Mouse (Mus musculus): Measurements from ENCODE around the gene Lmod3. TPM values are rescaled to one million over a fixed set of nuclear protein-coding genes. Genes with fewer than 3 reads are reported as not detected.

Gene Lmod3
- total RNA-seq, 2 experiments from 2014 or later: 106 to 144 TPM

GRCm38 (mm10) chr6:97208406-97208805 lies 44.2 kb downstream of the Lmod3 start:
- intact Hi-C loops (cut with DNase I; ENCODE audit: low total_unique reads): no loop called here
- no peak for DNase-seq

GRCm38 (mm10) chr6:97207085-97207484 lies 45.5 kb downstream of the Lmod3 start:
- intact Hi-C loops (cut with DNase I; ENCODE audit: low total_unique reads): no loop called here
- no peak for DNase-seq

- intact Hi-C loops (cut with DNase I; ENCODE audit: low total_unique reads): no loop called here
- DNase-seq: peak; percentile 100
These were observed 47.1 kb downstream of the Lmod3 start, which contains the start of gene Uba3 for GRCm38 (mm10) chr6:97205439-97205885. TSS of gene Uba3 (minus strand) at chr6:97205647.

DNA sequence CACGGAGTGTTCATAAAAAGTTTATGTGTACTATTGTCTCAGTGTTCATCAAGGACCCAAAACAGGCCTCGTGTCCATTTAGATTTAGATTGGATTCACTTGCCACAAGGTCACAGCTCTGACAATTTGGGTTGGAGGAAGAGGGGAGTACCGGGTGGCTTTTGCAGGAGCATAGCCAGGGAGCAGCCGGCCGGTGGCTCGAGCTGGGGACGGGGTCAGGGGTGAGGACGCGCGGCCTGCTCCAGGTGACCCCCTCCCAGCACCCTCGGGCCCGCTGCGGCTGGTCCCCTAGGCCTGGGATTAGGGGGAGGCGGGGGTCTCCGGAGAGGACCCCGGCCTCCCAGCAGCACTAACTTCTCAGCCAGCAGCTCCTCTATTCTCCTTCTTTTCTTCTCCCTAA lies 47.6 kb downstream of the Lmod3 start:
- intact Hi-C loops (cut with DNase I; ENCODE audit: low total_unique reads): no loop called here
- peak; percentile 19 for DNase-seq

DNA sequence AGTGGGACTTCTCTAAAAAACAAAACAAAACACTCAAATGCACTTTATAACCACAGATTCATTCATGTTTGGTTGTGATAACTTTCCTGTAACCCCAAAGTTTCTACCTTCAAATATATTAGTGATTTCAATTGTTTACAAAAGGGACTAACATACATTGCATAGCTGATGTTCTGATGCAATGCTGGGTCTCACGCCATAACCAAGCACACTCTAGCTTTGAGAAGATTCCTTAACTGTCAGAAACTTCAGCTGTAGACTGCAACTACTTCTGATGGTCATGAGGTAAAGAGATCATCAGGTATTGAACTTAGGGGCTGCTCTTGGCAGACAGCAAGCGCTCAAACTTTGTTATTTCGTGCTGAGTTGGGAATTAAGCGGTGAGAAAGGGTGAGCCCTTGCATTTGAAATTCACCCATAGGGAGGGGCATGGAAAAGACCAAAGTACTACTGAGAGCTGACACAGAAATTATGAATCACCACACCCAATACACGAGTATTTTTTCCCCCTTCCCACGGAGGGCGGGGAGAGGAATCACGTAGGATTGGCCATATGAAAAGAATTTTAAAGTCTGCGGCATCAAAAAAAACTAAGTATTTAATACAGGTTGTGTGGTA lies 48.2 kb downstream of the Lmod3 start:
- no peak for DNase-seq
- intact Hi-C loops (cut with DNase I; ENCODE audit: low total_unique reads): no loop called here

DNA sequence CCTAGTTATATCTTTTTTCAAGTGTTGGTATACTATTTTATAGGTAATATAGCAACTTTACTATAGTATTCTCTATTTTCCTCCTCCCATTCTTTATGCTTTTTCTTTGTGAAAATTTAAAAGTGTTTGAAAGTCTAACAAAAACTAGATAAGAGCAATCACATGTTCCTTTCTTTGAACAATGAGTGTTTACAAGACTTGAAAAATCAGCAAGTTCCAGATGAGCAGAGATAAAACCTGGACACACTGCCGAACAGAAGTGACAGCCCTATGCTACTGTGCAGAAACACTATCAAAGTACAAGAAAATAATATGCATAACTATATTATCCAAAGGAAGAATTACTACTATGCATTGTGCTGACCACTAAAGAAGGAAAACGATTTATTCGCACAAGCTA lies 50.1 kb downstream of the Lmod3 start:
- intact Hi-C loops (cut with DNase I; ENCODE audit: low total_unique reads): no loop called here
- no peak for DNase-seq

DNA sequence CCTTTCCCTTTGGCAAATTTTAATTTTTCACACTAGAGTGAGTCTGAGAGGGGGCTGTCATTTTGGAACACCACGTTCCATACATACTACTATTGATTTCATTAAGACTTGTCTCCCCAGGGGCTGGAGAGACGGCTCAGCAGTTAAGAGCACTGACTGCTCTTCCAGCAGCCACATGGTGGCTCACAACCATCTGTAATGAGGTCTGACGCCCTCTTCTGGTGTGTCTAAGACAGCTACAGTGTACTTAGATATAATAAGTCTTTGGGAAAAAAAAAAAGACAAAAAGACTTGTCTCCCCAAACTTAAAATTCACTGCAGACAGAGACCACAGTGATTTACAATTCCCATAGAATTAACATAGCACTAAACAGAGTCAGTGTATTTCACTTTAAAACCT lies 52.1 kb downstream of the Lmod3 start:
- no peak for DNase-seq
- intact Hi-C loops (cut with DNase I; ENCODE audit: low total_unique reads): no loop called here

Other genes starting within 250 kb of the Lmod3 start
- under 1 TPM; 0.09 to 0.31 TPM for gene Fam19a4, start 192.3 kb downstream of the Lmod3 start, total RNA-seq (2021)
- 1 to 10 TPM; 5.3 to 7.8 TPM for gene Eogt, start 103.6 kb downstream of the Lmod3 start, total RNA-seq (2021)
- gene Tmf1, start 73.6 kb downstream of the Lmod3 start, total RNA-seq (2021): 10 to 100 TPM; 24.8 to 26.3 TPM
- 10 to 100 TPM; 41.3 to 44.6 TPM for gene Uba3, start 47.1 kb downstream of the Lmod3 start, total RNA-seq (2021)
- gene Arl6ip5, start 42.1 kb downstream of the Lmod3 start, total RNA-seq (2021): 100 to 1,000 TPM; 186 to 210 TPM